Mouse (Mus musculus): Measurements from ENCODE around the gene Shroom1.

Gene Shroom1

DNA sequence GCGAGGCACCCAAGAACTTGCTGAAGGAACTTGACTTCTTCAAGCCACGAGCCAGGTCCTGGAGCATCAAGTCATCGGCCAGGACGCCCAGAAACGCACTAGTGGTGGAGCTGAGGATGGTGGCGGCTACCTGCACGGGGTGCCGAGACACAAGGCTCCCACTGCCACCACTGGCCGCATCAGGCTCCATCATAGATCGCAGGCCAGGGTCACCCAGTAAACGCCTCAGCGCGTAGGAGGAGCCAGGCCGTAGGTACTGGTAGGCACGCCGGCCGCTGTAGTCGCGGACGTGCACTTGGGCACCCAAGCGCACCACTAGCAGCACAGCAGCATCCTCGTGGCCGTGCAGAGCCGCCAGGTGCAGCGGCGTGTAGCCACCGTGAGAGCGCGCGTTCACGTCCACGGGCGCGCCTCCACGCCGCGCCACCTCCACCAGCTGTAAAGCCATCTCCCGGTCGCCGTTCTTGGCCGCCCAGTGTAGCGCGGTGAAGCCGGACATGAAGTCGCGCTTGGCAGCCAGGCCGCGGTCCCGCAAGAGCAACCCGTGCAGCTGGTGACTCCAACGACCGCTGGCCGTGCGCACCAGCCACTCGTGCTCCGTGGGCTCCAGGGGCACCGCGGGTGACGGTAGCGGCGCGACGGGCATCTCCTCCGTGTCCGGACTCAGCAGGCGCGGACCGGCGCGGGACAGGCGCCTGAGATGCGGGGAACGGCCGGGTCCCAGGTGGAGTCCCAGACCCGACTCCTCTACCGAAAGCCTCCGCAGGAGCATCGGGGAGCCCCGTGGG, 21.6 kb downstream of the Shroom1 start:
- DNase-seq (ENCODE audit: extremely low read depth, insufficient read length, low spot score): no peak

GRCm38 (mm10) chr11:53479171-53479782, 22.3 kb downstream of the Shroom1 start:
- no peak for DNase-seq (ENCODE audit: extremely low read depth, insufficient read length, low spot score)

- DNase-seq (ENCODE audit: extremely low read depth, insufficient read length, low spot score): no peak
Observed at GRCm38 (mm10) chr11:53479783-53480301, 22.8 kb downstream of the Shroom1 start, which contains the start of the genes Gm9945 and Sowaha. Gm9945 (plus strand) TSS chr11:53480166. Sowaha (minus strand) TSS chr11:53480274.

GRCm38 (mm10) chr11:53481088-53481730, 24.2 kb downstream of the Shroom1 start:
- no peak for DNase-seq (ENCODE audit: extremely low read depth, insufficient read length, low spot score)

- peak; percentile 31 for DNase-seq (ENCODE audit: extremely low read depth, insufficient read length, low spot score)
Observed at GRCm38 (mm10) chr11:53483159-53483891, 26.3 kb downstream of the Shroom1 start.

DNA sequence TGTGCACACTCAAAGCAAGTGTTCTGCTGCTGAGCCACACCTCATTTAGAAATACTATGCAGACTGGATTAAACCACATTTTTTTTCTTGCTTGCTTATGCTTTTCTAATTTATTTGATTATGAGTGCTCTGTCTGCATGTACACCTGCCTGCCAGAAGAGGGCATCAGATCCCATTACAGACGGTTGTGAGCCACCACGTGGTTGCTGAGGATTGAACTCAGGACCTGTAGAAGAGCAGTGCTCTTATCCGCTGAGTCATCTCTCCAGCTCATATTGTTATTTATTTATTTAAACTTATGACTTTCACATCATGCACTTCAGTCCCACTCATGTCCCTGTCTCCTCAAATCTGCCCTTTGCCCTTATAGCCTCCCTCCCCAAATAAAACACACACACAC, 28.7 kb downstream of the Shroom1 start:
- no peak for DNase-seq (ENCODE audit: extremely low read depth, insufficient read length, low spot score)

DNA sequence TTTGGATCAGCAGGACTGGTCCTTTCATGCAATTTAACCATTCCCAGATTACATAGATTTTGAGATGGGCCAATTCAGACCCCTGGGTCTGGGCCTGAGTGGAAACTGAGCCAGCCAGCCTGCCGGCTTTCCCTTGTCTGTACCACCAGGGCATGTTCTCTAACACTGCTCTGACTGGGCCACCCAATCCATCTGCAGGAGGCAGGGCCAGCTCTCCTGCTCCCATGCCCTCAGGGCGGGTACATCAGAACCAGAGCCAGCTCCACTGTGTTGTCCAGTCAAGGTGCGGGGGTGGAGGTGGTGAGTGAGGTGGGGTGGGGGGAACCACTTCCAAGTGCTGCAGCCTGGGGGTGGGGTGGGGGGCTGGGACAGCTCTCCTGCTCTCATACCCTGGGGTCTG, 29.3 kb downstream of the Shroom1 start:
- DNase-seq (ENCODE audit: extremely low read depth, insufficient read length, low spot score): no peak

GRCm38 (mm10) chr11:53486822-53487594, 30.0 kb downstream of the Shroom1 start:
- DNase-seq (ENCODE audit: extremely low read depth, insufficient read length, low spot score): no peak

DNA sequence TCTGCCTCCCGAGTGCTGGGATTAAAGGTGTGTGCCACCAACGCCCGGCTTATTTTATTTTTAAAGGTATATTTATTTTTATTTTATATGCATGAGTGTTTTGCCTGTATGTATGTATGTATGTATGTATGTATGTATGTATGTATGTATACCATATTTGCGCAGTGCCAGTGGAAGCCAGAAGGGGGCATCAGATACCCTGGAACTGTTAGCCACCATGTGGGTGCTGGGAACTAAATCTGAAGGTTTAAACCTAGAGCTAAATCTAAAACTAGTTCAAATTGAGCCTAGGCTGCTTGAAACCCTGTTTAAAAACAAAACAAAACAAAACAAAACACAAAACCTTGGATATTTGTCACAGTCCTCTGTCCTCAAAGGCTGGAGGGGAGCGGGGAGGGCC, 32.0 kb downstream of the Shroom1 start:
- DNase-seq (ENCODE audit: extremely low read depth, insufficient read length, low spot score): no peak

GRCm38 (mm10) chr11:53489421-53489820, 32.4 kb downstream of the Shroom1 start:
- DNase-seq (ENCODE audit: extremely low read depth, insufficient read length, low spot score): no peak

DNA sequence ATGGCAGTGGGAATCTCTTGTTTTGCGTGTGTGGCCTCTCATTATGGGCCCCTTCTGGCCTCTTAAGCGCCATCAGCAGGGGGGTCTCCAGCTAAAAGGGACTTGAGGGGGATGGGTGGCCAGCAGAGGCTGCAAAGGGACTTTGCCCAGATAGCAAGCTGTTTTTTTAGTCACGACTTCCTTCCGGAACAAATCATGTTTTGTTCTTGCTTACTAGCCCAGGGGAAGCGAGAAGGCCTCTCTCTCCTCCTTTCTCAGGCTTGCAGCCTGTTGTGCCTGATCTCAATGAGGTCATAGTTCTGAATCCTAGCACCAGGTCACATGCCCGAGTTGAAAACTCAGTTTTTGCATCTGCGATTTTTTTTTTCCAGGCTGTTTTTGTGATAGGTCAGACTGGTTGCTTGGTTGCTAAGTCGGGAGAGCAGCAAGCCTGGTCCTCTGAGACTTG, 35.0 kb downstream of the Shroom1 start:
- DNase-seq (ENCODE audit: extremely low read depth, insufficient read length, low spot score): no peak

- no peak for DNase-seq (ENCODE audit: extremely low read depth, insufficient read length, low spot score)
Observed at GRCm38 (mm10) chr11:53493243-53493955, 36.4 kb downstream of the Shroom1 start.

DNA sequence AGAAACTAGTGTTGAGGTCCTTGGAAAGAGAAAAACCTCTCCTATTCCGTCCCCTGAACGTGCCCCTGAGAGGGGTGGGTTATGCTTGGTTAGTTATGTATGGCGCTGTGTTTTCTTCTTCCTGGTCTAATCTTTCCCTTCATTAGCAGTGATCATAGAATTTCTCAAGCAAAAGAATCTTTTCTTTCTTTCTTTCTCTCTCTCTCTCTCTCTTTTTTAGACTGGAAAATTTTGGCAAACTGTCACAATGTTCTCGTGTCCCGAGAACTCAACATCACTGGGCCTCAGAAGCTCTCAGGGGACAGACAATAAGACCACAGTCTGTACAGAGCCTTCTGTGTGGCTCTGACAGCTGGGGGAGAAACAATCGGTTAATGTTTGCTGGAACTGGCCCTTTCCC, 38.4 kb downstream of the Shroom1 start:
- no peak for DNase-seq (ENCODE audit: extremely low read depth, insufficient read length, low spot score)

GRCm38 (mm10) chr11:53496946-53497345, 39.9 kb downstream of the Shroom1 start:
- no peak for DNase-seq (ENCODE audit: extremely low read depth, insufficient read length, low spot score)

- peak; percentile 64 for DNase-seq (ENCODE audit: extremely low read depth, insufficient read length, low spot score)
Observed at GRCm38 (mm10) chr11:53500569-53500968, 43.6 kb downstream of the Shroom1 start.

GRCm38 (mm10) chr11:53502039-53502765, 45.2 kb downstream of the Shroom1 start:
- no peak for DNase-seq (ENCODE audit: extremely low read depth, insufficient read length, low spot score)

GRCm38 (mm10) chr11:53503738-53504137, 46.7 kb downstream of the Shroom1 start:
- no peak for DNase-seq (ENCODE audit: extremely low read depth, insufficient read length, low spot score)

DNA sequence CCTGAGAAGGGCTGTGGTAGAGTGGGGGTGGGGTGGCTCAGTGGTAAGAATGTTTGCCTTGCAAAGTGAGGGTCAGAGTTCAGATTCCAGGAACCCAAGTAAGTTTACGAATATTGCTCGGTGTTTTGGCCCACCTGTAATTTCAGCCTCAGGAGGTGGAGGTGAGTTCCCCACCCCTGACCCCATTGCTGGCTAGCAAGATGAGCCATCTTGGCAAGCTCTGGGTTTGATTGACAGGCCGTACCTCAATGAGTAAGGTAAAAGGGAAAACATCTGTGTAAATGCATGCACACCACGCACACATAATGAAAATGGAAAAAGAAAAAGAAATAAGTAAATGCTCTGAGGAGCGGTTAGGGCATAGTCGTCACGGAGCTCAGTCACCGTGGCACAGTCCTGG, 47.4 kb downstream of the Shroom1 start:
- DNase-seq (ENCODE audit: extremely low read depth, insufficient read length, low spot score): no peak
